Mouse (Mus musculus): ENCODE data around the gene Ckm.

- TF ChIP-seq CTCF (IDR thresholded peaks at IDR 0.05; ENCODE audit: low read depth, low read length): peak; percentile 98
- TF ChIP-seq POLR2A (IDR thresholded peaks at IDR 0.05; ENCODE audit: extremely low read depth, insufficient read depth, low read length): no peak
Measured at GRCm38 (mm10) chr7:19405417-19405816, 841 bp downstream of the Ckm start.
